ENCODE assay signal across 21 mouse cellular contexts in genomic region chr8:78664306-78664940, GRCm38 (mm10).
DNase-seq lines count a peak whose midpoint lies in the region; ATAC-seq lines count a peak whose summit lies in the region.
"Had no signal": no experiment of that assay in that cellular context is flagged by ENCODE, and none has a peak within 500 bp of the region (broad histone marks: within the 10 kb centered on the region; RNA-seq: fewer than 3 reads in every experiment).

No protein-coding gene starts in this region.

- H3K4me3 ChIP-seq in intestine, embryonic 15.5 days (replicated peaks) = no peak overlapping the region
- H3K4me3 ChIP-seq in midbrain, embryonic 11.5 days (ENCODE audit: low read depth, low read length) = no peak overlapping the region
- H3K4me3 ChIP-seq: embryonic facial prominence, embryonic 10.5 days; heart, embryonic 12.5 days; limb, embryonic 10.5 days; midbrain, embryonic 12.5 days had no signal

- H3K27me3 ChIP-seq in intestine, embryonic 15.5 days (replicated peaks) = no peaks in the 10 kb centered on the region
- no peaks in the 10 kb centered on the region for H3K27me3 ChIP-seq in midbrain, embryonic 11.5 days (ENCODE audit: control insufficient read depth, insufficient read depth, low read length)
- H3K27me3 ChIP-seq: heart, embryonic 12.5 days; midbrain, embryonic 12.5 days had no signal

- no peaks in the 10 kb centered on the region for H3K36me3 ChIP-seq in intestine, embryonic 15.5 days
- H3K36me3 ChIP-seq in midbrain, embryonic 11.5 days (ENCODE audit: control insufficient read depth, insufficient read depth, low read length) = no peaks in the 10 kb centered on the region

- ATAC-seq in intestine, embryonic 15.5 days = peak; percentile 79
- no peak for ATAC-seq in midbrain, embryonic 11.5 days (ENCODE audit: low FRiP score)
- ATAC-seq: activated CD4-positive, CD25-positive, alpha-beta regulatory T cell, adult 4 months; forebrain, embryonic 16.5 days; hindbrain, postnatal 0 days; lung, postnatal 0 days had no signal

- no peaks in the 10 kb centered on the region for H3K9me3 ChIP-seq in intestine, embryonic 15.5 days
- H3K9me3 ChIP-seq in midbrain, embryonic 11.5 days (ENCODE audit: control insufficient read depth, low read length) = no peaks in the 10 kb centered on the region
- H3K9me3 ChIP-seq: embryonic facial prominence, embryonic 10.5 days; heart, embryonic 12.5 days; limb, embryonic 10.5 days; midbrain, embryonic 12.5 days had no signal

- H3K27ac ChIP-seq in intestine, embryonic 15.5 days = no peak overlapping the region
- no peak overlapping the region for H3K27ac ChIP-seq in midbrain, embryonic 11.5 days (ENCODE audit: low read depth, low read length)
- H3K27ac ChIP-seq: embryonic facial prominence, embryonic 10.5 days; hindbrain, postnatal 0 days; kidney, postnatal 0 days; limb, embryonic 10.5 days; midbrain, embryonic 12.5 days had no signal

- DNase-seq in adrenal gland, postnatal 10 days = peak; percentile 13
- DNase-seq in adrenal gland, adult 8-10 months = no peak
- DNase-seq in cerebellum, adult 9-10 months = peak; percentile 40
- no peak for DNase-seq in retina, postnatal 1 day
- DNase-seq in midbrain, embryonic 11.5 days (ENCODE audit: low spot score, missing footprints) = no peak
- no peak for DNase-seq in kidney, adult 8-10 months
- DNase-seq: adrenal gland, postnatal 14 days; gastrocnemius, postnatal 10 days; heart, postnatal 10 days; kidney, adult 18-20 months; liver had no signal

- H3K4me1 ChIP-seq in intestine, embryonic 15.5 days (replicated peaks) = no peaks in the 10 kb centered on the region
- no peaks in the 10 kb centered on the region for H3K4me1 ChIP-seq in midbrain, embryonic 11.5 days (ENCODE audit: control insufficient read depth, insufficient read depth, low read length)
- H3K4me1 ChIP-seq: heart, embryonic 12.5 days; limb, embryonic 10.5 days; midbrain, embryonic 12.5 days had no signal

- no peak overlapping the region for H3K9ac ChIP-seq in intestine, embryonic 15.5 days
- no peak overlapping the region for H3K9ac ChIP-seq in midbrain, embryonic 11.5 days (ENCODE audit: low read length)
- H3K9ac ChIP-seq: heart, embryonic 12.5 days; midbrain, embryonic 12.5 days had no signal

- H3K4me2 ChIP-seq in intestine, embryonic 15.5 days (replicated peaks) = no peak overlapping the region
- no peak overlapping the region for H3K4me2 ChIP-seq in midbrain, embryonic 11.5 days
- H3K4me2 ChIP-seq: heart, embryonic 12.5 days; midbrain, embryonic 12.5 days had no signal

- WGBS in intestine, embryonic 15.5 days = 82% methylated on average over 12 of the region's 12 CpGs
- WGBS in midbrain, embryonic 11.5 days = 95% methylated on average over 12 of the region's 12 CpGs

Comparison
In these comparisons a context has a peak if more than half of its experiments do, and no peak if none do; other contexts are left out.
1. DNase-seq: peak in adrenal gland, postnatal 10 days (single experiment) and cerebellum, adult 9-10 months (single experiment); none in adrenal gland, adult 8-10 months (single experiment), retina, postnatal 1 day (single experiment), midbrain, embryonic 11.5 days (single experiment) and kidney, adult 8-10 months (0 of 2).